Mouse (Mus musculus): ENCODE data around the gene Tom1l2. TPM values are rescaled to one million over a fixed set of nuclear protein-coding genes. Genes with fewer than 3 reads are reported as not detected.

The Tom1l2 gene
- 10 to 100 TPM; 71.9 to 78.5 TPM for total RNA-seq (2021)
- 159 and 181 TPM in 2 replicates for polyA plus RNA-seq (2012; rRNA removed)
- long read RNA-seq, full-length matches to known transcripts: 19 of 54 reads
- long read RNA-seq, partial matches to known transcripts: 4 of 54 reads
- long read RNA-seq, other reads (novel, unspliced or antisense): 31 of 54 reads

- DNase-seq: peak; percentile 100
These were observed at the start of gene Tom1l2, which contains the start of gene Drc3 for GRCm38 (mm10) chr11:60352559-60353411. Gene Tom1l2 (minus strand): TSS chr11:60352905. Gene Drc3 (plus strand): TSS chr11:60353329.

DNA sequence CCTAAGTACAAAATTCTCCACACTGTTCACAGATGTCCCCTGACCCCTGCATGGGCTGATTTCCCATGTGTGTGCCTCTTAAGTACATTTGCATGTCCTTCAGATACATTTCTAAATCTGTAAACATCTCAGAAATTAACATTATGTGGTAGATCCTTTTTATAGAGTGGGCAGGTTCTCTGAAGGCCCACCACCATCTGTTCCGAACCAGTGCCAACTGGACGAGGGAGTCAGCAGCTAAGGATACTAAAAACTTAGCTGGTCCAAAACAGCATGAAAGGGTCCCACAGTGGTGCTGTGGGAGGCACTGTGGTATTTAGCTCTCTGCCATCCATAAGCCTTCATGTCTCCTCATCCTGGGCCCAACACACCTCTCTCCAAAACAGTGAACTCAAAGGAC, 44.5 kb upstream of the Tom1l2 start:
- DNase-seq: no peak

- DNase-seq: no peak
These were observed 43.8 kb upstream of the Tom1l2 start for GRCm38 (mm10) chr11:60396546-60396945.

DNA sequence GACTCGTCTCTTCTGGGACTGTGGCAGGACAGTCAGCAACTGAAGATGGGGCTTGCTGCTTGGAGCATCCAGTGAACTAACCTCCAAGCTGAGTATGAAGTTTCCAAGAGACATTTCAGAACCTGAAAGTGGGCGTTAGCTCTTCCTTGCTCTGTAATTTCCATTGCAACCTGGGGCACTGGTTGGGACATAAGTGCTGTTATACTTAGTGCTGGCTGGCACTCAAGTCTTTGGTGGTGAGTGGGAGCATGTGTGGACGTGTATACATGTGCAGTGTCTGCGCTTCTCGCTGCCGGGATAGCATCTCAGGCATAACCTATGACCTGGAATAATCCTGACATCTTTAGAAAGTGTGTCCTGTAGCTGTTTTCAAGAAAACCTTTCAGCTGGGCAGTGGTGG, 38.6 kb upstream of the Tom1l2 start:
- no peak for DNase-seq

DNA sequence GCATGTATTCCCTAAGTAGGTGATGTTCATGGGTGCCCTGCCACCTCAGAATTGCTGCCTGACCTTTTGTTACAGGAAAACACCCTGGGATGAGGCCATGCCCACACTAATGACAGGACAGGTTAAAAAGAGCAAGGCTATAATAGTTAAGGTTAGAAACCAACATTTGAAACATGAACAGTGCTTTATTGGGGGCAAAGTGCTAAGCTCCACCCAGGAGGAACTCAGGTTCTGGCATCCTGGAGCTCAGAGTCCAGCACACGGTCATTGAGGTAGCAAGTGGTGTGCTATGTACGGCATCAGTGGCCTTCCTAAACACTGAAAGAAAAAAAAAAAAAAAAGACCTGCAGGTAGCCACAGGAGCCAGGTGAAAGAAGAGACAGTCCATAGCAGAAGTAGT, 35.2 kb upstream of the Tom1l2 start:
- no peak for DNase-seq

GRCm38 (mm10) chr11:60385946-60386345, 33.2 kb upstream of the Tom1l2 start:
- no peak for DNase-seq

DNA sequence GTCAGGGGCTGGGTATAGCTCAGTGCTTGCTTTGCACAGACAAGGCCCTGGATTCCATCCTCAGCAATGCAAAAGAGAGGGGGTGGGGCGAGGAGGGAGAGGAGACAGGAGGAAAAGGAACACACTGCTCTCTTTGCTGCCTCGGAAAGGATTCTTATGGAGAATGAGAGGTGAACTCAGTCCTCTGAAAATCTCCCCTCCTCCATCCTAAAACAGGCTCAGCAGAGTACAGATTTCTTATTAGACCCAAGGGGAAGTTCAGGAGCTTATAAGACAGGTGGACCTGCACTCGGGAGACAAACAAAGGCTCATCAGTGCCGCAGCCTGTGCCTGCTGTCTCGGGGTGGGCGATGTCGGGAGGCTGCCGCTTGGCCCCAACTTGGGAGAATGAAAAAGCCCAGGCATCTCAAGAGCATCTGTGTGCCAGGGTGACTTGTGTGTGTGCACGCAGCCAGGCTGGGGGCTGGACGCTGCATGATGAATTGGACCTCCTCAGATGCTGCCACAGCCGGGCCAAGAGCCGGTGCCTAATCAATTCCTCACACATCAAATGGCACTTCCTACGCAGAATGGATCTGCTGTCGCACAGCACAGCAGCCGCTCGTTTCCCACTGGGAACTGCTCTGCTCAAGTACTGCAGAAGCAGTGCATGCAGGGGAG, 32.2 kb upstream of the Tom1l2 start:
- no peak for DNase-seq

- no peak for DNase-seq
These were observed 30.8 kb upstream of the Tom1l2 start for GRCm38 (mm10) chr11:60383518-60383917.

GRCm38 (mm10) chr11:60374481-60374880, 21.8 kb upstream of the Tom1l2 start:
- DNase-seq: no peak

DNA sequence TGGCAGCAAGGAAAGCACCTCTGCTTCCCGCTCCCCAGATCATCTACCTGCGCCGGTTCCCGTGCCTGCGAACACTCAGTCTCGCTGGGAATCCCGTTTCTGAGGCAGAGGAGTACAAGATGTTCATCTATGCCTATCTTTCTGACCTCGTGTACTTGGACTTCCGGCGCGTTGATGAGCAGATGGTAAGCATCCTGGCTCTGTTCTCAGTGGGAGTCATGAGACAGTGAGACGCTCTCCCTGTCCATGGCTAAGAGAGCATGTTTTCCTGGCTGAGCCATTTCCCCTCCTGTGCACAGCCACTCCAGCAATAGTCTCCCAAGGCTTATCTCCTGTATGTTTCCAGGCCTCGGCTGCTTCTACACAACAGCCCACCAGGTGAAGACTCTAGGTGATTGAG, 17.7 kb upstream of the Tom1l2 start:
- DNase-seq: no peak

- no peak for DNase-seq
These were observed 16.7 kb upstream of the Tom1l2 start for GRCm38 (mm10) chr11:60369448-60369847.

- no peak for DNase-seq
These were observed 16.2 kb upstream of the Tom1l2 start for GRCm38 (mm10) chr11:60368909-60369308.

DNA sequence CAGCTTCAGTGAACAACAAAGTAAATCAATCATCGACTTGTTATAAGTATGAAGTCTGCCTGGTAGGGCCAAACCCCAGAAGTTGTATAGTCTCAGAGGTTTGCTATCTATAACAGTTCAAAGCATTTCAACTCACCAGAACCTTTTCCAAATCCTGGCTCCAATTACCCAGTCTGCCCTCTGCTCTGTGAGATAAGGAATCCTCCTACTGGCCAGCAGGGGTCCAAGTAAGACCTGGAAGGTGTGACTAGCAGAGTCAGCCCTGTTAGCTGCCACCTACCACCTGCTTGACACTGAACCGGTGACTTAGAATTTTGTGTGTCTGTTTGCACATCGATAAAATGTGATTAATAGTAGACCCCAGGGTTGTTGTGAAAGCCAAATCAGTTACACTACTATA, 14.6 kb upstream of the Tom1l2 start:
- no peak for DNase-seq

- no peak for DNase-seq
These were observed 13.7 kb upstream of the Tom1l2 start for GRCm38 (mm10) chr11:60366239-60367019.

- no peak for DNase-seq
These were observed 8.0 kb upstream of the Tom1l2 start for GRCm38 (mm10) chr11:60360631-60361201.

DNA sequence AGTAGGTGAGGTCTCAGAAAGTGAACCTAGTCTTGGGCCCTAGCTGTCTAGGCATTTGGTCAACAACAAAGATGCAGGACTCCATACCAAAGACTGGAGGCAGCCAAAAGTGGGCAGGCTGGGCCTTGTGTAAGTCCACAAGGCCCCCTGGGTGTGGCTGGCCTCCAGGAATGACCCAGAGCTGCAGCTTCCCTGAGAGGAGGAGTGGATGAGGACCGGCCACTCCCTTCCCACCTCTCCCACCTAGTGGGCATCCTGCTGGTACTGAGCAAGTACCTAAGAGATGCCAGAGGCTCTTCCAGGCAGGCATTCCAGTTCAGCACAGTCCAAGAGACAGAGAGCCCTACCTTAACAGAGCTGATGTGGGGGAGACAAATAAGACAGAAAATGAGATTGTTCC, 7.2 kb upstream of the Tom1l2 start:
- no peak for DNase-seq

DNA sequence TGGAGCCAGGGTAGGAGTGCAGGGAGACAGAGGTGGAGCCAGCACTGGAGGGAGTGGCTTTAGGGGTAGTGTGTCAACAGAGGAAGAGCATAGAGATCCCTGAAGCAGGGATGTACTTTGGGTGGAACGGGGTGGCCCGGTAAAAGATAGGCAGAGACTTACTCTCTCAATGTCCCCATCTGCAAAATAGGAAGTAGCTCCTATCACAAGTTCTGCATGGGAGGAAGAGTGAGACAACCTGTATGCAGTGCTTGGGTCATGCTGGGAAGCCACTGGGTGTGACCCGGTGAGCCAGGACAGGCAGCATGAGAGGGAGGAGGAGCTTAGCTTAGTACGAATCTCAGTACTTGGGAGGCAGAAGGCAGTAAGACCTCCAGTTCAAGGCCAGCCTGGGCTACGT, 6.4 kb upstream of the Tom1l2 start:
- DNase-seq: no peak

DNA sequence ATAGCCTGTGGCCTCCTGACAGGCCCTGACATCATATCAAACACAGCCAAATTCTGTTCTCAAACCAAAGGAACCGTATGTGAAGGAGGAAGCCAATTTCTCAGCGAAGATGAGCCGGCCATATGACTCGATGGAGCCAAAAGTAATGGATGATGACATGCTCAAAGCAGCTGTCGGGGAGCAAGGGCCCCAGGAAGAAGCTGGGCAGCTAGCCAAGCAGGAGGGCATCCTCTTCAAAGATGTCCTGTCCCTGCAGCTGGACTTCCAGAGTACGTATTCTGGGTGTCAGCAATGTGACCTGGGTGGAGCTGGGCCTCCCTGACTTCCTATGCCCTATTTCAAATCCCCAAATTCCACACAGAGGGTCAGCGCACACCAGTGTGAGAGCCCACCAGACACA, 5.8 kb upstream of the Tom1l2 start:
- DNase-seq: no peak

DNA sequence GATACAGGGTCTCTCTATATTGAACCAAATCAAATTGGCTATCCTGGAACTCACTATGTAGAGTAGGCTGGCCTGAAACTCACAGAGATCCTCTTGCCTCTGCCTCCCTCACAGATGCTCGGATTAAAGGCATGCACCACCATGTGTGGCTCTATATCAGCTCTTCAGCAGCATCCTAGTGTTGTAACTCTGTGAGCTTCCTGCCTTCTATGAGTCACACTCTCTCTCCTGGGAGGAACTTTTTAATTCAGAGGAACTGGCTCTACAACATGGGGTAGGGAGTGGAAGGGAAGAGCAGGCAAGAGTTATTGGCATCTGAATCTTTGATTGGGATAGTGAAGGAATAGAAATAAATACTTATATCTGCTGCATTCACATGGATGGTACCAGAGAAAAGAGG, 4.4 kb upstream of the Tom1l2 start:
- no peak for DNase-seq

- no peak for DNase-seq
These were observed 3.2 kb upstream of the Tom1l2 start for GRCm38 (mm10) chr11:60355952-60356351.

DNA sequence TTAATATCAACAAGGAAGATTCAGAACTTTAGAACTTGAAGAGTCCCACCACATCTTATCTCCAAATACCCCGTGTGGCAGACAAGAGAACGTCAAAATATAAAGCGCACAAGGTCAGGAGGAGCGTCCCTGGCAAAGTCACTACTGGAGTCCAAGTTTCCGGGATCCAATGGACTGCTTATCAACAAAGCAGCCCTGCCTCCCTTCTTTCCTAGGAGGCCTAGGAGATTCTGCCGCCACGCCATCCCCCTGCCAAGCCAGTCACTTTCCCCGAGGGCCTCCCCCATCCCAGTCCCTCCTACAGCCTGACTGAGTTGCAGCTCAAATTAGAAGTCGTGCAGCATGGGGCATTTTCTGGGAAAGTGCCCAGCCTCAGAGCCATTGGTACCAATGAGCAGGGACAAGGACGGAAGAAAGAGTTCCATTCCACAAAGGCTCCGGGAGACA, 757 bp downstream of the Tom1l2 start:
- peak; percentile 59 for DNase-seq

- peak; percentile 20 for DNase-seq
These were observed 1.3 kb downstream of the Tom1l2 start for GRCm38 (mm10) chr11:60351388-60351787.

All from adrenal gland, adult 2 months (tissue).